Mouse (Mus musculus): ENCODE measurements around the gene Lyrm9. TPM values are rescaled to one million over a fixed set of nuclear protein-coding genes. Genes with fewer than 3 reads are reported as not detected.

Gene Lyrm9
- 158 and 165 TPM in 2 replicates for polyA plus RNA-seq (2012; rRNA removed)

DNA sequence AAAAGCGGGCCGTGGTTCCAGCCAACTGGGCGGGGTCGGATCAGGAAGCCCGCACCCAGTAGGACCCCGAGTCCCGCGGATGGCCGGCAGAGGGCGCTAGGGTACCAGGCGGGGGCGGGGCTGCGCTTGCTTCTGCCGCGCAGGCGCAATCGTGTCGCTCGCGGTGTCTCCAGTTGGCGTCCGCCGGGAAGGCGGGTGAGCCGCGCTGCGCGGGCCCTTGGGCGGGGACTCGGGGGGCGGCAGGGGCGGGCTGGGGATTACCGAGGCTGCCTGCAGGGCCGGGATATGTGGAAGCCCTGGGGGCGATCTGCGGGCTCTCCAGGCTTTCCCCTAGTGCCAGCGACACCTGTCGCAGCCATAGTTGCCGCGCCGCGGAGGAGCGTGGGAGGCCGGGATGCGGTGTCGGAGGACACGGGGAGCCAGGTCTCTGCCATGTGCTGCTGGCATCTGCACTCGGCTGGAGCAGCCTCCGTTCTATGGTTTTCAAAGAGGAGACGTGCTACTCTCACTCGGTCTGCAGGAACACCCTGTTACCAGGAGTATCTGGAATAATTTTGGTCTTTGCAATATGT lies at the start of gene Lyrm9:
Lyrm9 (plus strand) TSS at position 143 of the 572 bp plus-strand sequence.
- H3K4me1 ChIP-seq (ENCODE audit: control insufficient read depth, insufficient read depth, low read length) = peaks cover 11% of the 10 kb centered on the region
- no peaks in the 10 kb centered on the region for H3K27me3 ChIP-seq (ENCODE audit: control insufficient read depth, insufficient read depth, low read length)
- H3K4me3 ChIP-seq (ENCODE audit: control insufficient read depth, low read depth, low read length) = peak within 1 kb of the TSS; percentile 89
- peak within 1 kb of the TSS; percentile 80 for H3K27ac ChIP-seq (ENCODE audit: control insufficient read depth, insufficient read depth, low read depth, low read length)
- TF ChIP-seq POLR2A (IDR thresholded peaks at IDR 0.05; ENCODE audit: control insufficient read depth, low read depth, low read length) = peak; percentile 75
- peak; percentile 97 for TF ChIP-seq CTCF (IDR thresholded peaks at IDR 0.05; ENCODE audit: control insufficient read depth, insufficient read depth, insufficient replicate concordance, low read depth, low read length)
- H3K36me3 ChIP-seq (ENCODE audit: control insufficient read depth, insufficient read depth, low read length) = no peaks in the 10 kb centered on the region

- TF ChIP-seq POLR2A (IDR thresholded peaks at IDR 0.05; ENCODE audit: control insufficient read depth, low read depth, low read length) = no peak
- TF ChIP-seq CTCF (IDR thresholded peaks at IDR 0.05; ENCODE audit: control insufficient read depth, insufficient read depth, insufficient replicate concordance, low read depth, low read length) = no peak
- no peak overlapping the region for H3K27ac ChIP-seq (ENCODE audit: control insufficient read depth, insufficient read depth, low read depth, low read length)
- no peaks in the 10 kb centered on the region; the same call in 1 of the 2 replicates for H3K4me1 ChIP-seq (ENCODE audit: control insufficient read depth, insufficient read depth, low read length)
- H3K27me3 ChIP-seq (ENCODE audit: control insufficient read depth, insufficient read depth, low read length) = no peaks in the 10 kb centered on the region
- H3K36me3 ChIP-seq (ENCODE audit: control insufficient read depth, insufficient read depth, low read length) = no peaks in the 10 kb centered on the region
- no peak overlapping the region for H3K4me3 ChIP-seq (ENCODE audit: control insufficient read depth, low read depth, low read length)
These were observed 48.3 kb upstream of the Lyrm9 start for GRCm38 (mm10) chr11:78777851-78778680.

- TF ChIP-seq CTCF (IDR thresholded peaks at IDR 0.05; ENCODE audit: control insufficient read depth, insufficient read depth, insufficient replicate concordance, low read depth, low read length) (no peak), POLR2A (IDR thresholded peaks at IDR 0.05; ENCODE audit: control insufficient read depth, low read depth, low read length) (no peak)
- Histone ChIP-seq H3K27me3 (ENCODE audit: control insufficient read depth, insufficient read depth, low read length) (no peaks in the 10 kb centered on the region), H3K4me1 (ENCODE audit: control insufficient read depth, insufficient read depth, low read length) (no peaks in the 10 kb centered on the region; the same call in 1 of the 2 replicates), H3K27ac (ENCODE audit: control insufficient read depth, insufficient read depth, low read depth, low read length) (no peak overlapping the region), H3K36me3 (ENCODE audit: control insufficient read depth, insufficient read depth, low read length) (no peaks in the 10 kb centered on the region), H3K4me3 (ENCODE audit: control insufficient read depth, low read depth, low read length) (no peak overlapping the region)
These were observed 46.4 kb upstream of the Lyrm9 start for GRCm38 (mm10) chr11:78780002-78780401.

DNA sequence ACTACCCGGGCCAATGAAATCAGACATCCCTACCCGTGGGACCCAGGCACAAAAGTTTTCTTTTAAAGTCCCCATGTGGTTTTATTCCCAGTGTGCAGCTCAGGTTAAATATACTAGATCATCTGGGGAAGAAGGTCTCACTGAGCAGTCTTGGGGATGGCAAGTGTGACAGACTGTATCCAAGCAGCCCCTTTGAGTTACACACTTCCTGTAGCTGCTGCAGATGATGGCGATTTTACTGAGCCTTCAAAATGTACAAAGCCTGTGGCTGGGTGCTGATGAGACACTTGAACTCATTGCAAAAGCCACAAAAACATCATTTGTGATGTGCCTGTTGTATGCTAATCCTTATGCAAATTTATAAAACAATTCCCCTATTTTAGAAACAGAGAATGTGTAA lies 45.8 kb upstream of the Lyrm9 start:
- no peaks in the 10 kb centered on the region for H3K36me3 ChIP-seq (ENCODE audit: control insufficient read depth, insufficient read depth, low read length)

GRCm38 (mm10) chr11:78782326-78782725 lies 44.1 kb upstream of the Lyrm9 start:
- H3K36me3 ChIP-seq (ENCODE audit: control insufficient read depth, insufficient read depth, low read length) = no peaks in the 10 kb centered on the region
- TF ChIP-seq POLR2A (IDR thresholded peaks at IDR 0.05; ENCODE audit: control insufficient read depth, low read depth, low read length) (no peak), CTCF (IDR thresholded peaks at IDR 0.05; ENCODE audit: control insufficient read depth, insufficient read depth, insufficient replicate concordance, low read depth, low read length) (no peak)
- no peak overlapping the region for H3K4me3 ChIP-seq (ENCODE audit: control insufficient read depth, low read depth, low read length)
- H3K27me3 ChIP-seq (ENCODE audit: control insufficient read depth, insufficient read depth, low read length) = no peaks in the 10 kb centered on the region
- H3K4me1 ChIP-seq (ENCODE audit: control insufficient read depth, insufficient read depth, low read length) = no peaks in the 10 kb centered on the region; the same call in 1 of the 2 replicates
- no peak overlapping the region for H3K27ac ChIP-seq (ENCODE audit: control insufficient read depth, insufficient read depth, low read depth, low read length)

More for the DNA sequence above, 45.8 kb upstream of the Lyrm9 start:
- H3K27ac ChIP-seq (ENCODE audit: control insufficient read depth, insufficient read depth, low read depth, low read length) = no peak overlapping the region
- no peak overlapping the region for H3K4me3 ChIP-seq (ENCODE audit: control insufficient read depth, low read depth, low read length)
- no peaks in the 10 kb centered on the region; the same call in 1 of the 2 replicates for H3K4me1 ChIP-seq (ENCODE audit: control insufficient read depth, insufficient read depth, low read length)
- H3K27me3 ChIP-seq (ENCODE audit: control insufficient read depth, insufficient read depth, low read length) = no peaks in the 10 kb centered on the region
- TF ChIP-seq CTCF (IDR thresholded peaks at IDR 0.05; ENCODE audit: control insufficient read depth, insufficient read depth, insufficient replicate concordance, low read depth, low read length) (no peak), POLR2A (IDR thresholded peaks at IDR 0.05; ENCODE audit: control insufficient read depth, low read depth, low read length) (no peak)

- no peak for TF ChIP-seq CTCF (IDR thresholded peaks at IDR 0.05; ENCODE audit: control insufficient read depth, insufficient read depth, insufficient replicate concordance, low read depth, low read length)
- no peak for TF ChIP-seq POLR2A (IDR thresholded peaks at IDR 0.05; ENCODE audit: control insufficient read depth, low read depth, low read length)
- Histone ChIP-seq H3K27me3 (ENCODE audit: control insufficient read depth, insufficient read depth, low read length) (no peaks in the 10 kb centered on the region), H3K27ac (ENCODE audit: control insufficient read depth, insufficient read depth, low read depth, low read length) (no peak overlapping the region), H3K36me3 (ENCODE audit: control insufficient read depth, insufficient read depth, low read length) (no peaks in the 10 kb centered on the region), H3K4me1 (ENCODE audit: control insufficient read depth, insufficient read depth, low read length) (no peaks in the 10 kb centered on the region; the same call in 1 of the 2 replicates), H3K4me3 (ENCODE audit: control insufficient read depth, low read depth, low read length) (no peak overlapping the region)
These were observed 43.5 kb upstream of the Lyrm9 start for GRCm38 (mm10) chr11:78782791-78783347.

DNA sequence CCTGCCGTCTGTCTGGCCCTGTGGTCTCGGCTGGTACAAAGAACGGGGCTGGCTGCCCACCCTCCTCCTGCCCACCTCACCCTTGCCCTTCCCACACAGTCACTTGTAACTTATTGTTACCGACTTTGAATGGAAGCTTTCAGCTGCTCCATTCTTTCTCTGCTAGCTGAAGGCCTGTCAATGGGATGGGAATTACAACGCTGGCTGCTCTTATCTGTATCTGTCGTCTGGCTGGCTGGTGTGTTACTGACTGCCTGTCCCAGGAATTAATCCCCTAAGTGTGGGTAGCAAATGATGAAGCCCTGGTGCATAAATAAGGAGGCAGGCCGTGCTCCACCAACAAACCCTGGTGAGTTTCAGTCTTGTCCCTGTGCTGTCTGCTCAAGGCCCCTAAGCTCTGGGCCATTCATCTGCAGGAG lies 40.4 kb upstream of the Lyrm9 start:
- Histone ChIP-seq H3K4me3 (ENCODE audit: control insufficient read depth, low read depth, low read length) (no peak overlapping the region), H3K27ac (ENCODE audit: control insufficient read depth, insufficient read depth, low read depth, low read length) (no peak overlapping the region), H3K27me3 (ENCODE audit: control insufficient read depth, insufficient read depth, low read length) (no peaks in the 10 kb centered on the region), H3K36me3 (ENCODE audit: control insufficient read depth, insufficient read depth, low read length) (no peaks in the 10 kb centered on the region), H3K4me1 (ENCODE audit: control insufficient read depth, insufficient read depth, low read length) (no peaks in the 10 kb centered on the region; the same call in 1 of the 2 replicates)
- TF ChIP-seq POLR2A (IDR thresholded peaks at IDR 0.05; ENCODE audit: control insufficient read depth, low read depth, low read length) (no peak), CTCF (IDR thresholded peaks at IDR 0.05; ENCODE audit: control insufficient read depth, insufficient read depth, insufficient replicate concordance, low read depth, low read length) (no peak)

All from testis, adult 2 months (tissue).